Mouse (Mus musculus) midbrain, postnatal 0 days (tissue): ENCODE data around the gene Tmem86a. TPM values are rescaled to one million over a fixed set of nuclear protein-coding genes. Genes with fewer than 3 reads are reported as not detected.

Source experiments
- ATAC-seq: fragments of 200-750 bp; cut with Nextera tagmentation; 2 replicates; pipeline ENCODE4 v1.8.0; 2017; ENCODE audit warnings: moderate number of reproducible peaks, mild to moderate bottlenecking, moderate TSS enrichment, moderate library complexity; ENCODE audit not compliant: low FRiP score
- DNase-seq: peaks from one replicate; pipeline ENCODE4 v3.0.0-alpha.2; 2015; ENCODE audit warnings: low spot score
- H3K27ac ChIP-seq: fragments of 300-500 bp; sonication (generic); 2 replicates; pipeline ENCODE4 v1.5.1; 2014; ENCODE audit warnings: low read depth, mild to moderate bottlenecking, low read length, mixed read lengths
- H3K27me3 ChIP-seq: fragments of 300-500 bp; sonication (generic); 2 replicates; pipeline ENCODE4 v1.6.1; 2014; ENCODE audit warnings: low read length, control low read depth, mixed read lengths; ENCODE audit not compliant: insufficient read depth
- H3K36me3 ChIP-seq: fragments of 300-500 bp; sonication (generic); 2 replicates; pipeline ENCODE4 v1.6.1; 2014; ENCODE audit warnings: low read length, control low read depth, mixed read lengths; ENCODE audit not compliant: insufficient read depth
- H3K4me1 ChIP-seq: fragments of 300-500 bp; sonication (generic); 2 replicates; pipeline ENCODE4 v1.6.1; 2014; ENCODE audit warnings: mild to moderate bottlenecking, control low read depth, antibody characterized with exemption, low read length, mixed read lengths; ENCODE audit not compliant: insufficient read depth
- H3K4me2 ChIP-seq: fragments of 300-500 bp; sonication (generic); 2 replicates; pipeline ENCODE4 v1.6.1; 2014; ENCODE audit warnings: low read depth, mild to moderate bottlenecking, low read length, mixed read lengths; ENCODE audit not compliant: poor library complexity, severe bottlenecking
- H3K4me3 ChIP-seq: fragments of 300-500 bp; sonication (generic); 2 replicates; pipeline ENCODE4 v1.5.1; 2014; ENCODE audit warnings: low read depth, mild to moderate bottlenecking, low read length, moderate library complexity
- H3K9ac ChIP-seq: fragments of 300-500 bp; sonication (generic); replicated peaks from 2 replicates; pipeline ENCODE4 v1.6.1; 2014; ENCODE audit warnings: mild to moderate bottlenecking, low read length, moderate library complexity, mixed read lengths; ENCODE audit not compliant: poor library complexity, severe bottlenecking
- H3K9me3 ChIP-seq: fragments of 300-500 bp; sonication (generic); 2 replicates; pipeline ENCODE4 v1.6.1; 2016; ENCODE audit warnings: low read length, control low read depth
- CTCF ChIP-seq: IDR thresholded peaks from 2 replicates; pipeline ENCODE4 v1.5.1; 2016; ENCODE audit warnings: antibody characterized with exemption, mild to moderate bottlenecking
- WGBS: fragments of 180-500 bp; shearing (Covaris S2); extraction: QIAGEN DNeasy Blood & Tissue Kit; methylation state at CpG from one replicate; pipeline ENCODE4 v1.1.7; 2014; 5-methylcytosine and 5-hydroxymethylcytosine counted together
- polyA plus RNA-seq: library from polyadenylated mRNA; unstranded; fragments of >200 nt; fragmentation: Nextera tagmentation; extraction: Ambion mirVana; gene quantifications from 2 replicates; pipeline ENCODE4 v1.2.1, GENCODE M21; 2015
- total RNA-seq: library from RNA; depleted of rRNA; stranded (reverse); fragments of >200 nt; gene quantifications from 2 replicates; pipeline ENCODE4 v1.2.3, GENCODE M21; 2014

Tmem86a gene
- total and polyA plus RNA-seq, 2 experiments from 2014 or later, result 16.0 to 29.0 TPM

GRCm38 (mm10) chr7:47073536-47074521, 23.4 kb downstream of the Tmem86a start:
- H3K4me1 ChIP-seq, result no peaks in the 10 kb centered on the region
- H3K36me3 ChIP-seq, result peaks cover 13% of the 10 kb centered on the region; the same call in 1 of the 2 replicates
- H3K27ac ChIP-seq, result no peak overlapping the region
- H3K4me2 ChIP-seq, result no peak overlapping the region
- TF ChIP-seq CTCF, result no peak
- H3K9me3 ChIP-seq, result no peaks in the 10 kb centered on the region
- 51% methylated on average over 18 of the region's 18 CpGs for whole genome bisulfite sequencing
- DNase-seq, result no peak
- H3K9ac ChIP-seq, result no peak overlapping the region
- H3K27me3 ChIP-seq, result no peaks in the 10 kb centered on the region
- H3K4me3 ChIP-seq, result no peak overlapping the region
- ATAC-seq, result no peak

- DNase-seq, result no peak
- no peak for TF ChIP-seq CTCF
- ATAC-seq, result no peak
- Histone ChIP-seq H3K9me3 (no peaks in the 10 kb centered on the region), H3K4me1 (no peaks in the 10 kb centered on the region), H3K4me3 (no peak overlapping the region), H3K27me3 (no peaks in the 10 kb centered on the region), H3K9ac (no peak overlapping the region), H3K4me2 (no peak overlapping the region), H3K27ac (no peak overlapping the region), H3K36me3 (peaks cover 31% of the 10 kb centered on the region)
- WGBS, result 86% methylated on average over 6 of the region's 6 CpGs
These were observed 25.8 kb downstream of the Tmem86a start for GRCm38 (mm10) chr7:47076193-47076592.

GRCm38 (mm10) chr7:47076729-47077128, 26.3 kb downstream of the Tmem86a start:
- no peak for TF ChIP-seq CTCF
- Histone ChIP-seq H3K9me3 (no peaks in the 10 kb centered on the region), H3K9ac (no peak overlapping the region), H3K36me3 (peaks cover 36% of the 10 kb centered on the region), H3K4me3 (no peak overlapping the region), H3K27ac (no peak overlapping the region), H3K27me3 (no peaks in the 10 kb centered on the region), H3K4me1 (no peaks in the 10 kb centered on the region), H3K4me2 (no peak overlapping the region)
- WGBS, result 82% methylated on average over 3 of the region's 3 CpGs
- no peak for ATAC-seq
- DNase-seq, result no peak

- H3K4me2 ChIP-seq, result no peak overlapping the region
- WGBS, result 73% methylated on average over 8 of the region's 8 CpGs
- H3K9me3 ChIP-seq, result no peaks in the 10 kb centered on the region
- peak; percentile 24 for DNase-seq
- no peak for ATAC-seq
- no peaks in the 10 kb centered on the region for H3K4me1 ChIP-seq
- H3K9ac ChIP-seq, result no peak overlapping the region
- peak; percentile 54 for TF ChIP-seq CTCF
- H3K36me3 ChIP-seq, result peaks cover 41% of the 10 kb centered on the region
- no peak overlapping the region for H3K27ac ChIP-seq
- no peak overlapping the region for H3K4me3 ChIP-seq
- no peaks in the 10 kb centered on the region for H3K27me3 ChIP-seq
These were observed 27.1 kb downstream of the Tmem86a start for GRCm38 (mm10) chr7:47077451-47077850.

GRCm38 (mm10) chr7:47080868-47081267, 30.5 kb downstream of the Tmem86a start:
- DNase-seq, result no peak
- 65% methylated on average over 3 of the region's 3 CpGs for WGBS

GRCm38 (mm10) chr7:47081277-47081676, 30.9 kb downstream of the Tmem86a start:
- Histone ChIP-seq H3K27me3 (no peaks in the 10 kb centered on the region), H3K4me3 (no peak overlapping the region), H3K27ac (no peak overlapping the region), H3K9me3 (no peaks in the 10 kb centered on the region), H3K9ac (no peak overlapping the region), H3K36me3 (peaks cover 58% of the 10 kb centered on the region), H3K4me1 (no peaks in the 10 kb centered on the region), H3K4me2 (no peak overlapping the region)
- DNase-seq (peak; percentile 57), ATAC-seq (0 out of 2 replicates have a peak, but pooled peaks have one; percentile 38)
- TF ChIP-seq CTCF, result peak; percentile 95
- 51% methylated on average over 6 of the region's 6 CpGs for WGBS

More at GRCm38 (mm10) chr7:47080868-47081267, 30.5 kb downstream of the Tmem86a start:
- no peak overlapping the region for H3K9ac ChIP-seq
- H3K4me2 ChIP-seq, result no peak overlapping the region
- no peak for ATAC-seq
- H3K4me1 ChIP-seq, result no peaks in the 10 kb centered on the region
- H3K27me3 ChIP-seq, result no peaks in the 10 kb centered on the region
- no peak overlapping the region for H3K4me3 ChIP-seq
- TF ChIP-seq CTCF, result no peak
- no peaks in the 10 kb centered on the region for H3K9me3 ChIP-seq
- H3K36me3 ChIP-seq, result peaks cover 61% of the 10 kb centered on the region
- no peak overlapping the region for H3K27ac ChIP-seq
